Mouse (Mus musculus) heart, embryonic 10.5 days (tissue): ENCODE measurements around the gene Tbx4. TPM values are rescaled to one million over a fixed set of nuclear protein-coding genes. Genes with fewer than 3 reads are reported as not detected.
A peak's percentile ranks its signal among the peaks of the same experiment; 100 is the strongest.

Source experiments
- DNase-seq: peaks from one replicate; pipeline ENCODE4 v3.0.0-alpha.2; 2017; ENCODE audit warnings: low spot score
- H3K27ac ChIP-seq: fragments of 300-500 bp; sonication (generic); 2 replicates; pipeline ENCODE4 v1.5.1; 2016; ENCODE audit warnings: mild to moderate bottlenecking
- H3K27me3 ChIP-seq: fragments of 300-500 bp; sonication (generic); 2 replicates; pipeline ENCODE4 v1.6.1; 2016; ENCODE audit warnings: mild to moderate bottlenecking; ENCODE audit not compliant: poor library complexity, insufficient read depth, severe bottlenecking
- H3K36me3 ChIP-seq: fragments of 300-500 bp; sonication (generic); 2 replicates; pipeline ENCODE4 v1.6.1; 2016; ENCODE audit warnings: mild to moderate bottlenecking, moderate library complexity
- H3K4me1 ChIP-seq: fragments of 300-500 bp; sonication (generic); 2 replicates; pipeline ENCODE4 v1.6.1; 2016; ENCODE audit warnings: mild to moderate bottlenecking
- H3K4me3 ChIP-seq: fragments of 300-500 bp; sonication (generic); 2 replicates; pipeline ENCODE4 v1.5.1; 2016; ENCODE audit warnings: mild to moderate bottlenecking, moderate library complexity
- H3K9me3 ChIP-seq: fragments of 300-500 bp; sonication (generic); 2 replicates; pipeline ENCODE4 v1.6.1; 2016; ENCODE audit warnings: mild to moderate bottlenecking, moderate library complexity
- WGBS: fragments of 180-500 bp; shearing (Covaris S2); methylation state at CpG from one replicate; pipeline ENCODE4 v1.1.7; 2016; 5-methylcytosine and 5-hydroxymethylcytosine counted together
- polyA plus RNA-seq: library from polyadenylated mRNA; unstranded; fragments of >200 nt; fragmentation: Nextera tagmentation; extraction: Ambion mirVana; gene quantifications from 2 replicates; pipeline ENCODE4 v1.2.1, GENCODE M21; 2016

Tbx4 gene
- polyA plus RNA-seq, 1 experiment from 2014 or later: 4.1 TPM

- no peaks in the 10 kb centered on the region for H3K9me3 ChIP-seq
- H3K27me3 ChIP-seq: peaks cover 84% of the 10 kb centered on the region
- H3K36me3 ChIP-seq: peaks cover 8% of the 10 kb centered on the region
- H3K27ac ChIP-seq: peak overlapping the region; percentile 83
- no peak for DNase-seq
- 9% methylated on average over 24 of the region's 24 CpGs for WGBS
- H3K4me1 ChIP-seq: peaks cover 50% of the 10 kb centered on the region
- H3K4me3 ChIP-seq: peak overlapping the region; percentile 72
Observed at GRCm38 (mm10) chr11:85842596-85843346, 43.5 kb upstream of the Tbx4 start.

- peaks cover 45% of the 10 kb centered on the region for H3K4me1 ChIP-seq
- H3K27ac ChIP-seq: peak overlapping the region; percentile 83
- DNase-seq: peak; percentile 93
- H3K36me3 ChIP-seq: peaks cover 4% of the 10 kb centered on the region
- H3K27me3 ChIP-seq: peaks cover 83% of the 10 kb centered on the region
- H3K4me3 ChIP-seq: peak overlapping the region; percentile 72
- under 1% methylated on average over 18 of the region's 18 CpGs for WGBS
- H3K9me3 ChIP-seq: no peaks in the 10 kb centered on the region
Observed at GRCm38 (mm10) chr11:85843347-85843692, 42.9 kb upstream of the Tbx4 start.

GRCm38 (mm10) chr11:85844144-85844965, 41.9 kb upstream of the Tbx4 start:
- Histone ChIP-seq H3K27me3 (peaks cover 78% of the 10 kb centered on the region), H3K4me1 (peaks cover 51% of the 10 kb centered on the region), H3K36me3 (peaks cover 4% of the 10 kb centered on the region; the same call in 1 of the 2 replicates), H3K4me3 (peak overlapping the region; percentile 72), H3K9me3 (no peaks in the 10 kb centered on the region), H3K27ac (peak overlapping the region; percentile 83)
- peak; percentile 93 for DNase-seq
- under 1% methylated on average over 54 of the region's 54 CpGs for WGBS

- H3K4me3 ChIP-seq: peak overlapping the region; percentile 72
- 26% methylated on average over 5 of the region's 5 CpGs for WGBS
Observed at GRCm38 (mm10) chr11:85844971-85845370, 41.3 kb upstream of the Tbx4 start.

GRCm38 (mm10) chr11:85845921-85846320, 40.3 kb upstream of the Tbx4 start:
- Histone ChIP-seq H3K4me1 (peaks cover 40% of the 10 kb centered on the region), H3K27me3 (peaks cover 62% of the 10 kb centered on the region), H3K27ac (no peak overlapping the region), H3K9me3 (no peaks in the 10 kb centered on the region), H3K4me3 (no peak overlapping the region), H3K36me3 (peaks cover under 1% of the 10 kb centered on the region; the same call in 1 of the 2 replicates)
- WGBS: 40% methylated on average over 5 of the region's 5 CpGs
- DNase-seq: peak; percentile 73

More at GRCm38 (mm10) chr11:85844971-85845370, 41.3 kb upstream of the Tbx4 start:
- DNase-seq: no peak
- H3K36me3 ChIP-seq: peaks cover 4% of the 10 kb centered on the region; the same call in 1 of the 2 replicates
- H3K27me3 ChIP-seq: peaks cover 71% of the 10 kb centered on the region
- H3K27ac ChIP-seq: no peak overlapping the region; the same call in 1 of the 2 replicates
- H3K9me3 ChIP-seq: no peaks in the 10 kb centered on the region
- peaks cover 50% of the 10 kb centered on the region for H3K4me1 ChIP-seq

GRCm38 (mm10) chr11:85846509-85846908, 39.7 kb upstream of the Tbx4 start:
- peaks cover 56% of the 10 kb centered on the region for H3K27me3 ChIP-seq
- DNase-seq: peak; percentile 69

GRCm38 (mm10) chr11:85849037-85849436, 37.2 kb upstream of the Tbx4 start:
- Histone ChIP-seq H3K4me3 (peak overlapping the region; percentile 43), H3K27ac (peak overlapping the region; percentile 72; the same call in 1 of the 2 replicates)

More at GRCm38 (mm10) chr11:85846509-85846908, 39.7 kb upstream of the Tbx4 start:
- H3K27ac ChIP-seq: no peak overlapping the region
- H3K4me3 ChIP-seq: no peak overlapping the region
- WGBS: 53% methylated on average over 4 of the region's 4 CpGs
- no peaks in the 10 kb centered on the region for H3K36me3 ChIP-seq
- peaks cover 39% of the 10 kb centered on the region for H3K4me1 ChIP-seq
- H3K9me3 ChIP-seq: no peaks in the 10 kb centered on the region

GRCm38 (mm10) chr11:85850233-85850632, 36.0 kb upstream of the Tbx4 start, which contains the start of gene Gm11444:
Gene Gm11444, minus strand, starts transcription at chr11:85850333.
- Histone ChIP-seq H3K4me3 (0 out of 2 replicates have a peak within 1 kb of the TSS, but pooled peaks have one; percentile 43), H3K4me1 (peaks cover 14% of the 10 kb centered on the region), H3K27me3 (peaks cover 34% of the 10 kb centered on the region), H3K36me3 (no peaks in the 10 kb centered on the region), H3K27ac (no peak within 1 kb of the TSS), H3K9me3 (no peaks in the 10 kb centered on the region)
- WGBS: 80% methylated on average over 6 of the region's 6 CpGs
- DNase-seq: no peak

More at GRCm38 (mm10) chr11:85849037-85849436, 37.2 kb upstream of the Tbx4 start:
- peaks cover 17% of the 10 kb centered on the region for H3K4me1 ChIP-seq
- H3K36me3 ChIP-seq: no peaks in the 10 kb centered on the region
- 3% methylated on average over 21 of the region's 21 CpGs for WGBS
- no peaks in the 10 kb centered on the region for H3K9me3 ChIP-seq
- peak; percentile 92 for DNase-seq
- H3K27me3 ChIP-seq: peaks cover 41% of the 10 kb centered on the region

- H3K9me3 ChIP-seq: no peaks in the 10 kb centered on the region
Observed at GRCm38 (mm10) chr11:85850758-85851157, 35.5 kb upstream of the Tbx4 start.

GRCm38 (mm10) chr11:85857997-85858698, 28.1 kb upstream of the Tbx4 start:
- WGBS: 40% methylated on average over 6 of the region's 6 CpGs
- Histone ChIP-seq H3K36me3 (no peaks in the 10 kb centered on the region), H3K4me3 (no peak overlapping the region), H3K9me3 (no peaks in the 10 kb centered on the region), H3K27me3 (peaks cover 3% of the 10 kb centered on the region; the same call in 1 of the 2 replicates), H3K27ac (no peak overlapping the region), H3K4me1 (no peaks in the 10 kb centered on the region)
- DNase-seq: no peak

More at GRCm38 (mm10) chr11:85850758-85851157, 35.5 kb upstream of the Tbx4 start:
- Histone ChIP-seq H3K27ac (no peak overlapping the region), H3K36me3 (no peaks in the 10 kb centered on the region), H3K4me1 (peaks cover 14% of the 10 kb centered on the region), H3K27me3 (peaks cover 28% of the 10 kb centered on the region), H3K4me3 (no peak overlapping the region)
- WGBS: 37% methylated on average over 6 of the region's 6 CpGs
- peak; percentile 75 for DNase-seq

GRCm38 (mm10) chr11:85864363-85864762, 21.9 kb upstream of the Tbx4 start:
- no peak for DNase-seq
- peaks cover 11% of the 10 kb centered on the region; the same call in 1 of the 2 replicates for H3K27me3 ChIP-seq
- 28% methylated on average over 7 of the region's 7 CpGs for WGBS
- H3K9me3 ChIP-seq: no peaks in the 10 kb centered on the region
- H3K27ac ChIP-seq: no peak overlapping the region
- no peaks in the 10 kb centered on the region for H3K4me1 ChIP-seq
- no peaks in the 10 kb centered on the region for H3K36me3 ChIP-seq
- H3K4me3 ChIP-seq: no peak overlapping the region

GRCm38 (mm10) chr11:85876059-85876788, 10.0 kb upstream of the Tbx4 start:
- WGBS: 57% methylated on average over 24 of the region's 24 CpGs
- H3K36me3 ChIP-seq: no peaks in the 10 kb centered on the region
- H3K4me3 ChIP-seq: 0 out of 2 replicates have a peak overlapping the region, but pooled peaks have one; percentile 13
- peaks cover 48% of the 10 kb centered on the region for H3K27me3 ChIP-seq
- H3K27ac ChIP-seq: no peak overlapping the region
- H3K4me1 ChIP-seq: peaks cover 6% of the 10 kb centered on the region; the same call in 1 of the 2 replicates
- no peaks in the 10 kb centered on the region for H3K9me3 ChIP-seq
- peak; percentile 68 for DNase-seq
